Mouse (Mus musculus) liver, embryonic 13.5 days (tissue): ENCODE data around the gene Tm4sf19. TPM values are rescaled to one million over a fixed set of nuclear protein-coding genes. Genes with fewer than 3 reads are reported as not detected.

ENCODE experiments used
- ATAC-seq: fragments of 200-750 bp; cut with Nextera tagmentation; 2 replicates; pipeline ENCODE4 v1.8.0; 2017; ENCODE audit warnings: low read depth, mild to moderate bottlenecking, moderate number of reproducible peaks, moderate library complexity
- DNase-seq: peaks from one replicate; pipeline ENCODE4 v3.0.0; 2022
- H3K27ac ChIP-seq: fragments of 300-500 bp; sonication (generic); 2 replicates; pipeline ENCODE4 v1.5.1; 2015; ENCODE audit warnings: moderate library complexity, mild to moderate bottlenecking, inconsistent platforms
- H3K27me3 ChIP-seq: fragments of 300-500 bp; sonication (generic); 2 replicates; pipeline ENCODE4 v1.6.1; 2015; ENCODE audit warnings: mild to moderate bottlenecking, inconsistent platforms
- H3K36me3 ChIP-seq: fragments of 300-500 bp; sonication (generic); 2 replicates; pipeline ENCODE4 v1.6.1; 2015; ENCODE audit warnings: mild to moderate bottlenecking, inconsistent platforms
- H3K4me1 ChIP-seq: fragments of 300-500 bp; sonication (generic); replicated peaks from 2 replicates; pipeline ENCODE4 v1.6.1; 2015; ENCODE audit warnings: inconsistent platforms
- H3K4me2 ChIP-seq: fragments of 300-500 bp; sonication (generic); 2 replicates; pipeline ENCODE4 v1.6.1; 2015; ENCODE audit warnings: inconsistent platforms, mild to moderate bottlenecking, moderate library complexity
- H3K4me3 ChIP-seq: fragments of 300-500 bp; sonication (generic); replicated peaks from 2 replicates; pipeline ENCODE4 v1.5.1; 2015; ENCODE audit warnings: mild to moderate bottlenecking, inconsistent platforms
- H3K9ac ChIP-seq: fragments of 300-500 bp; sonication (generic); 2 replicates; pipeline ENCODE4 v1.6.1; 2015; ENCODE audit warnings: mild to moderate bottlenecking, inconsistent platforms
- H3K9me3 ChIP-seq: fragments of 300-500 bp; sonication (generic); replicated peaks from 2 replicates; pipeline ENCODE4 v1.6.1; 2016; ENCODE audit warnings: inconsistent platforms
- WGBS: fragments of 180-500 bp; shearing (Covaris S2); methylation state at CpG from one replicate; pipeline ENCODE4 v1.1.7; 2015; ENCODE audit not compliant: insufficient replicate concordance; 5-methylcytosine and 5-hydroxymethylcytosine counted together
- polyA plus RNA-seq: library from polyadenylated mRNA; unstranded; fragments of >200 nt; fragmentation: Nextera tagmentation; extraction: Ambion mirVana; gene quantifications from 2 replicates; pipeline ENCODE4 v1.2.1, GENCODE M21; 2015

The Tm4sf19 gene
- polyA plus RNA-seq: not detected in 2 replicates

GRCm38 (mm10) chr16:32400267-32400666 lies at the start of gene Tm4sf19:
Gene Tm4sf19, plus strand, starts transcription at chr16:32400506.
- Histone ChIP-seq H3K36me3 (no peaks in the 10 kb centered on the region), H3K4me2 (no peak within 1 kb of the TSS), H3K27me3 (no peaks in the 10 kb centered on the region), H3K9me3 (no peaks in the 10 kb centered on the region), H3K27ac (no peak within 1 kb of the TSS), H3K4me1 (peaks cover 7% of the 10 kb centered on the region), H3K9ac (no peak within 1 kb of the TSS), H3K4me3 (no peak within 1 kb of the TSS)
- WGBS: 79% methylated on average over 7 of the region's 7 CpGs
- ATAC-seq: no peak
- no peak for DNase-seq

- peaks cover 10% of the 10 kb centered on the region; the same call in 1 of the 2 replicates for H3K4me1 ChIP-seq
- H3K27ac ChIP-seq: no peak overlapping the region
- 84% methylated on average over 3 of the region's 3 CpGs for WGBS
- no peak overlapping the region for H3K4me3 ChIP-seq
- ATAC-seq (no peak), DNase-seq (no peak)
- H3K4me2 ChIP-seq: no peak overlapping the region
- no peak overlapping the region for H3K9ac ChIP-seq
- H3K36me3 ChIP-seq: peaks cover 18% of the 10 kb centered on the region
- no peaks in the 10 kb centered on the region for H3K27me3 ChIP-seq
- H3K9me3 ChIP-seq: no peaks in the 10 kb centered on the region
Measured at GRCm38 (mm10) chr16:32350776-32351175, 49.5 kb upstream of the Tm4sf19 start.

GRCm38 (mm10) chr16:32363530-32363929 lies 36.8 kb upstream of the Tm4sf19 start:
- peaks cover 19% of the 10 kb centered on the region for H3K36me3 ChIP-seq
- H3K4me3 ChIP-seq: no peak overlapping the region
- no peak for ATAC-seq
- H3K4me1 ChIP-seq: no peaks in the 10 kb centered on the region; the same call in 1 of the 2 replicates
- no peak overlapping the region for H3K27ac ChIP-seq
- 70% methylated on average over 2 of the region's 2 CpGs for WGBS
- no peaks in the 10 kb centered on the region for H3K9me3 ChIP-seq
- no peak overlapping the region for H3K4me2 ChIP-seq
- H3K27me3 ChIP-seq: no peaks in the 10 kb centered on the region
- no peak for DNase-seq
- H3K9ac ChIP-seq: no peak overlapping the region

GRCm38 (mm10) chr16:32371351-32371750 lies 29.0 kb upstream of the Tm4sf19 start:
- Histone ChIP-seq H3K4me3 (no peak overlapping the region), H3K4me2 (no peak overlapping the region), H3K27me3 (no peaks in the 10 kb centered on the region), H3K36me3 (peaks cover 41% of the 10 kb centered on the region), H3K9me3 (no peaks in the 10 kb centered on the region), H3K27ac (no peak overlapping the region), H3K4me1 (no peaks in the 10 kb centered on the region), H3K9ac (no peak overlapping the region)
- ATAC-seq (no peak), DNase-seq (no peak)
- WGBS: 69% methylated on average over 4 of the region's 4 CpGs

GRCm38 (mm10) chr16:32379575-32379974 lies 20.7 kb upstream of the Tm4sf19 start:
- ATAC-seq (no peak), DNase-seq (no peak)
- H3K4me2 ChIP-seq: no peak overlapping the region
- whole genome bisulfite sequencing: 92% methylated on average over 2 of the region's 2 CpGs
- H3K9ac ChIP-seq: no peak overlapping the region
- no peaks in the 10 kb centered on the region; the same call in 1 of the 2 replicates for H3K4me1 ChIP-seq
- no peaks in the 10 kb centered on the region for H3K9me3 ChIP-seq
- H3K36me3 ChIP-seq: peaks cover 70% of the 10 kb centered on the region
- no peak overlapping the region for H3K4me3 ChIP-seq
- no peak overlapping the region for H3K27ac ChIP-seq
- H3K27me3 ChIP-seq: no peaks in the 10 kb centered on the region

GRCm38 (mm10) chr16:32382901-32383300 lies 17.4 kb upstream of the Tm4sf19 start:
- H3K36me3 ChIP-seq: peaks cover 77% of the 10 kb centered on the region

GRCm38 (mm10) chr16:32384885-32385284 lies 15.4 kb upstream of the Tm4sf19 start:
- Histone ChIP-seq H3K9me3 (no peaks in the 10 kb centered on the region), H3K27me3 (no peaks in the 10 kb centered on the region), H3K9ac (no peak overlapping the region), H3K4me2 (no peak overlapping the region), H3K4me3 (no peak overlapping the region), H3K4me1 (peaks cover 12% of the 10 kb centered on the region), H3K36me3 (peaks cover 58% of the 10 kb centered on the region), H3K27ac (no peak overlapping the region)
- no peak for DNase-seq
- WGBS: 44% methylated on average over 2 of the region's 2 CpGs
- ATAC-seq: no peak

More at GRCm38 (mm10) chr16:32382901-32383300, 17.4 kb upstream of the Tm4sf19 start:
- Histone ChIP-seq H3K27ac (no peak overlapping the region), H3K9me3 (no peaks in the 10 kb centered on the region), H3K4me1 (no peaks in the 10 kb centered on the region; the same call in 1 of the 2 replicates), H3K9ac (no peak overlapping the region), H3K4me2 (no peak overlapping the region), H3K27me3 (no peaks in the 10 kb centered on the region), H3K4me3 (no peak overlapping the region)
- DNase-seq (no peak), ATAC-seq (no peak)

- H3K36me3 ChIP-seq: peaks cover 55% of the 10 kb centered on the region
- H3K9me3 ChIP-seq: no peaks in the 10 kb centered on the region
- H3K4me3 ChIP-seq: no peak overlapping the region
- DNase-seq (no peak), ATAC-seq (no peak)
- no peaks in the 10 kb centered on the region for H3K27me3 ChIP-seq
- peaks cover 15% of the 10 kb centered on the region for H3K4me1 ChIP-seq
- 77% methylated on average over 3 of the region's 3 CpGs for WGBS
- H3K4me2 ChIP-seq: no peak overlapping the region
- no peak overlapping the region for H3K27ac ChIP-seq
- H3K9ac ChIP-seq: no peak overlapping the region
Measured at GRCm38 (mm10) chr16:32386826-32387225, 13.5 kb upstream of the Tm4sf19 start.

- ATAC-seq (no peak), DNase-seq (no peak)
- peak overlapping the region; percentile 74; the same call in 1 of the 2 replicates for H3K27ac ChIP-seq
- no peak overlapping the region for H3K9ac ChIP-seq
- H3K27me3 ChIP-seq: no peaks in the 10 kb centered on the region
- peaks cover 41% of the 10 kb centered on the region for H3K36me3 ChIP-seq
- H3K4me2 ChIP-seq: no peak overlapping the region
- H3K4me1 ChIP-seq: peaks cover 15% of the 10 kb centered on the region
- H3K9me3 ChIP-seq: no peaks in the 10 kb centered on the region
- no peak overlapping the region for H3K4me3 ChIP-seq
Measured at GRCm38 (mm10) chr16:32389049-32389448, 11.3 kb upstream of the Tm4sf19 start.

GRCm38 (mm10) chr16:32389841-32390240 lies 10.5 kb upstream of the Tm4sf19 start:
- 55% methylated on average over 3 of the region's 3 CpGs for WGBS
- DNase-seq (no peak), ATAC-seq (no peak)
- Histone ChIP-seq H3K4me2 (no peak overlapping the region), H3K27ac (peak overlapping the region; percentile 74; the same call in 1 of the 2 replicates), H3K4me1 (peaks cover 15% of the 10 kb centered on the region), H3K9ac (no peak overlapping the region), H3K4me3 (no peak overlapping the region), H3K36me3 (peaks cover 38% of the 10 kb centered on the region), H3K27me3 (no peaks in the 10 kb centered on the region), H3K9me3 (no peaks in the 10 kb centered on the region)

GRCm38 (mm10) chr16:32390882-32391281 lies 9.4 kb upstream of the Tm4sf19 start:
- no peak for ATAC-seq

GRCm38 (mm10) chr16:32395679-32396540 lies 4.4 kb upstream of the Tm4sf19 start:
- ATAC-seq: no peak
- H3K36me3 ChIP-seq: peaks cover 10% of the 10 kb centered on the region
- no peak overlapping the region for H3K4me3 ChIP-seq
- no peak overlapping the region for H3K4me2 ChIP-seq
- no peak for DNase-seq
- 41% methylated on average over 6 of the region's 6 CpGs for WGBS
- H3K27me3 ChIP-seq: no peaks in the 10 kb centered on the region
- H3K4me1 ChIP-seq: peaks cover 7% of the 10 kb centered on the region
- H3K27ac ChIP-seq: peak overlapping the region; percentile 32; the same call in 1 of the 2 replicates
- no peaks in the 10 kb centered on the region for H3K9me3 ChIP-seq
- H3K9ac ChIP-seq: no peak overlapping the region

More at GRCm38 (mm10) chr16:32390882-32391281, 9.4 kb upstream of the Tm4sf19 start:
- Histone ChIP-seq H3K27me3 (no peaks in the 10 kb centered on the region), H3K27ac (no peak overlapping the region), H3K4me3 (no peak overlapping the region), H3K9ac (no peak overlapping the region), H3K4me1 (peaks cover 17% of the 10 kb centered on the region), H3K9me3 (no peaks in the 10 kb centered on the region), H3K4me2 (no peak overlapping the region), H3K36me3 (peaks cover 30% of the 10 kb centered on the region)
- WGBS: 77% methylated on average over 3 of the region's 3 CpGs
- DNase-seq: no peak
